Mouse (Mus musculus): ENCODE measurements around the gene Rbfox3. TPM values are rescaled to one million over a fixed set of nuclear protein-coding genes. Genes with fewer than 3 reads are reported as not detected.

The Rbfox3 gene
- polyA plus RNA-seq, 2 experiments from 2014 or later, result 0.11 TPM; not detected in 1

DNA sequence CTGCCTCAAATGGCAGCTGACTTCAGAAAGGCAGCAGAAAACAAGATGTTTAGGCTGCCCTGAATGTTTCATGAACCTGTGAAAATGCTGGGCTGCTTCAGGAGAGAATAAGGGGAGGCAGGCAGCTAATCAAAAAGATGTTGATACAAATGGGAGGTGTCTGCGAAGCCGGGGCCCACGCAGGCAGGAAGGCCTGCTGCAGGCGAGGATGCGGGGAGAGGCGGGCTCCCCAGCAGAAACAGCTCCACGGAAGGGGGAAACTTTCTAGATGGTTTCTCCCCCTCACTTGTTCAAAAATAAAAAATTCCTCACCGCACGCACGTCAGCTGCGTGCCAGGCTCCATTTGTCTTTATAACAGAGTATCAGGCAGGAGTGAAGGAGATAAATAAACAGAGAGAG lies 5.7 kb downstream of the Rbfox3 start:
- no peak for ATAC-seq

DNA sequence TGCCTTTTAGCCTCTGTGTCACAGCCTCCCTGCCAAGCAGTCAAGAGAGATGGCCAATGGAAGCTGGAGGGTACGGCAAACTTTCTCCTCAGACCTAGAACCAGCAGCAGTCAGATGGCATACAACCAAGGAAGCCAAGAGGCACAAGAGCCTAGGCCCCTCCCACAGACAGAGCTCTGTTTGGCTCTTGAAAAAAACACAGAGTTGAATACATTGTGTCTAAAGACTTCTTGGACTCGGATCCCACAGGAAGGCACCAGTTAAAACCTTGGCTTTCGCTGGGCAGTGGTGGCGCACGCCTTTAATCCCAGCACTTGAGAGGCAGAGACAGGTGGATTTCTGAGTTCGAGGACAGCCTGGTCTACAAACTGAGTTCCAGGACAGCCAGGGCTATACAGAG lies 7.1 kb downstream of the Rbfox3 start:
- no peak for ATAC-seq

DNA sequence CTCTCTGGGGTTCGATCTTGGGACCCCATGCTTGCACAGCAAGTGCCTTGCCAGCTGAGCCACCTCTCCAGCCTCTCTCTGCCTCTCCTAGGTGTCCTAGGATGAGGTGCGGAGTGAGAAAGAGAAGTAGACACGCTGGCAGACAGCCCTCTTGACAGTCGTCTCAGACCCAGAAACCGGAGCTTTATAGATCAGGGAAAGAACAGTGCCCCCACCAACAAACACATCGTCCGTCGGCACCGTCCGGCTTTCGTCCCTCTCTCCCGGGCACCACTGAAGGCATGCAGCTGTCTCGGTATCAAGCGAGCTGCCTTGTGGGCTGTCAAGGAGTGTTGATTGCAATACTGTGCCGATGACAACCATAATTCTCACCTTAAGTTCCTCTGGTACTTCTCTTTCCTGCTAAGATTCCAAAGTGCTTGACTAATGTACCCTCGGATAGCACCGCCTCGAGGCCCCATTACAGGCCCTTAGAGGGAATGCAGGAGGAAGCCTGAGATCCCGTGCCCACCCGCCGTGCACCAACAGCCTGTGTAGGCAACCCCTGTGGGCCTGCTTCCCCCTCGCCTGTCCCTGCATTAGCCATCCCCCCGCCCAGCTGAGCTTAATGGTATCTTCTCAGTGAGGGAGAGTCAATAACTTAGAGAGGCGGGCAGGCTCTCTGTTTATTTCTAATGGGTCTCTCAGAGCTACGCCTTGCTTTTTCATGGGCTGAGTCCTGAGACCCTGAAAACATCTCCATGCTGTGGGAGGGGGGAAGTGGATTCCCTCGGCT lies 11.4 kb downstream of the Rbfox3 start:
- no peak for ATAC-seq

DNA sequence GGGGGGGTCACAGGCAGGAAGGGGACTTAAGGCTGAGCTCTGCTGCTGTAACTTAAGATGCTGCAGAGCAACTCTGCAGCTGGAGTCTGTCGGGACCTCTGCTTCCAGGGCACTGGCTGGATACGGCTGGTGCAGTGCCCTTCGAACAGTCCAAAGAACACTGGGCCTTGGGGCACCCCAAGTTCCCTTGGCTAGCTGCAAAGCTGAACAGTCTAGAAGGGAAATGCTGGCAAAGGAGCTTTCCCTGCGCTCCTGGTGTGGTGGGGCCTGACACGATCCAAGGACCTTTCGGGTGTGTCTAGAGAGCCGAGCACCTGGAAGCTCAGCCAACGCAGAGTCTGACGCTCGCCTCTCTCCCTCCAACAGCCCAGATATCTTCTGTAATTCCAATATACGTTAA lies 12.8 kb downstream of the Rbfox3 start:
- ATAC-seq, result no peak

DNA sequence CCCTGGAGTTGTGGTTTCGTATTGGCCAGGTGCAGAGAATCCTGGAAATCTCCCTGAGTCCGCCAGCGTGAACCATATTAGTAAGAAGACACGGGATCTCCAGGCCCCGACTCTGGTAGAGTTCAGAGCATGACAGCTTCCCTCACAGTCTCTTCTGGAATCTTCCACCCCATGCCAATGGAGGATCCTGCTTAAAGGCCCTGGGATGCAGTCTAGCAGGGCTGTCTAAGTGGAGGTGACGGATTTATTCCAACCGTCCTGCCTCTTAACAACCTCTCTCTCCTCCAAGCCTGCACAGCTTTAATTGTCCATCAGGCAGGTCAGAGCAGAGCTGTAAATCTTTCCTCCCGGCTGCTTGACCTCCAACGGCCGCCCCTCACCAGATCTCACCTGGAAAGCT lies 13.2 kb downstream of the Rbfox3 start:
- no peak for ATAC-seq

DNA sequence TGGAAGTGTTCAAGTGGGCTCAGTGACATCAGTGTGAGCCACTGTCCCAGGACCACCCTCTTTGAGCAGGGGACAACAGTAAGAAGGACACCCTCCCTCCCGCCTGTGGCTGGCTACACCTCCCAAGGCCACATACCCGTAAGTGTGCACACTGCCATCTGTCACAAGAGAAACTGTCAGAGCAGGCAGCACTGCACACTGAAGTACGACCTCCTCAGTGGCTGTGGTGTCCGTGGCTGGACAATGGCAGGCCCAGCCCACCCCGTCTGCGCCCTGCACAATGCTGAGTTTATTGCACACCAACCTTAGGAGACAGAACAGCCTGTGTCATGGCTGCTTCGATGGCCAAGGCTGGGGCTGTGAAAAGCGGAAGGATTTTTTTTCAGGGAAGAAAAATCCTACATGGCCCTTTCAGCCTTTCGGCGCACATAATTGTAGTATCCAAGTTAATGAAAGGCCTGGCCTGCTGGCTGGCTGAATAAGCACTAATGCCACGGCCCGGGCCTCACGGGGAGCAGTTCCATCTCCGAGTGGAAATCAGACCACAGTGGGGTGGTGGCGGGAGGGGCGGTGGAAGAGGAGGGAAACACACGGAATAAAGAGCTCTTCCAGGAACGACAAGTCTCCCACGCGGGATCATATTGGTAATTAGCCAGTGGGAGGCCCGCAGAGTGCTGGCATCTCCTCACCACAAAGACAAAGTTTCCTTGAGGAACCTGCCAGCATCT lies 14.1 kb downstream of the Rbfox3 start:
- ATAC-seq, result no peak

DNA sequence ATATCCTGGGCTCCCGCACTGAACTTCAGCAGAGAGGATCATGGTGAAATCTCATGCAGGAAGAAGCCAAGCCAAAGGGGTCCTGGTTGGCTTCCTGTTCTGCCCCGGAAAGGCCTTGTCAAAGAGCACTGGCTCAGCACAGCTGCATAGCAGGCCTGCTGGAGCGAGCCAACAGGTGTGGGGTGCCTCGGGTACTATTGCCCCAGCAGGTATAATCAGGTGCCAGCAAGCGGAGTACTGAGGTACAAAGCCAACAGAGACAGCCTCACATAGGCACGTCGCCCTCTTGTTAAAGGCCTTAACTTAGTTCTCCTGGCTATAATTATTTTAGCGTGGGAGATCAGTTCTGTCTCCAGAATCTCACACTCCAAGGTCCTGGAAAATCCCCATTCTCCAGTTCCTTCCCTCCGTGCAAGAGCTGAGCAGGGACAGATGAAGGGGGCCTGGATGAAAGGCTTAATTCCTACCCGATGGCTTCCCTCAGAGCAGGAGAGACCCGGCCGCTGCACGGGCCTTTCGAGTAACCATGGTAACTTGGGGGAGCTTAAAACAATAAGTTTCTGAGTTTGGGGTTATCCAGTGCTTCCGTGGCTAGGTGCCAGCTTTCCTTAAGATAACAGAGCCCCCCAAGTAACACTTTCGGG lies 15.2 kb downstream of the Rbfox3 start:
- ATAC-seq, result no peak

DNA sequence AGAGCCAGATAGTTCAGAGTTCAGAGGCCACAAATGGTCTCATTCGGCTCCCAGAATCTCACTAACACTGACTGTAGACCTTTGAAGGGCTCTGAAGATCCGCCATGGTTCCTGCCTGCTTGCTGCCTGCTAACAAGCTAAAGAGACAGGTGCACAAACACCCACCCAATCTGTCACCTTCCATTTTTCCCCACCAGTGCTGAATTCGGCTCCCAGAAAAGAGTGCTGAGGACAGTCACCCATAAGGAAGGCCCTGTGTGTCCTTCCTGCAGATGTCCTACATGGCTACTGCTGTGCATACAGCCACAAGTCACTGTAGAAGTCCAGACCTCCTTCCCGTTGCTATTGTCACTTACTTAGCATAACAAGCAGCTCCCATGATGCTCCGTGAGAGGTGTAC lies 16.6 kb downstream of the Rbfox3 start:
- no peak for ATAC-seq

DNA sequence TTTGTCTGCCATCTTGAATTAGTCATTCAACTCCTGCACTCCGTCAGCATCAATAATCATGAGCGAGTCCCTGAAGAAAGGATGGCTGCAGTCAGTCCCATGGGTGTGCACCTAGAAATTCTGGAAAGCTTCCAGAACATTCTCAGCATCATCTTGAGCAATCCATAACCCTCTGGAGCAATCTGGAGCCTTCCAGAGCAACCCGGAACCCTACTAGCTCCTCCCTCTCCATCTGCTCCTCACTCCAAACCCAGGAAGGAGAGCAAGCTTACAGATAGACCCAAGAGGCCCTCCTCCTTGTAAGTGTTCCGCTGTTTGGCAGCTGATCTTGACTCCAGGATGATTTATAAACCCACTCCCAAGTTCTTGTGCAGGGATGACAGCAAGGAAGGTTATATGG lies 17.2 kb downstream of the Rbfox3 start:
- no peak for ATAC-seq

DNA sequence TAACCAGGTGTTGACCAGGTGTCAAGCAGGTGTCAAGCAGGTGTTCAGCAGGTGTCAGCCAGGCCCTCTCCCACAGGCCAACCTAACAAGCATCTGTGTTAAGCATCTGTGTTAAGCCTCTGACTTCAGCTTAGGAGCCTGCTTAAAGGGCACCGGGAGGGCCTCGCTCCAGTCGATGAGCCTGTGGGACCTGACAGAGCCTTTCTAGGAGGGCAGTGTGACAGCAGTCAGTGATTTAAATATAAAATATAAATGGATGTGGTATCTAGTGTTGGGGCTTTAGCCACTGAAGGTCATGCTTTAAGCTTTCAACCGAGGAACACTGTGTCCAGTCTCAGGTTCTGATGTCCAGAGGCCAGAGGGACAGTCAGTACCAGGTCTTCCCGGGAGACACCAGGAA lies 18.5 kb downstream of the Rbfox3 start:
- ATAC-seq, result no peak

DNA sequence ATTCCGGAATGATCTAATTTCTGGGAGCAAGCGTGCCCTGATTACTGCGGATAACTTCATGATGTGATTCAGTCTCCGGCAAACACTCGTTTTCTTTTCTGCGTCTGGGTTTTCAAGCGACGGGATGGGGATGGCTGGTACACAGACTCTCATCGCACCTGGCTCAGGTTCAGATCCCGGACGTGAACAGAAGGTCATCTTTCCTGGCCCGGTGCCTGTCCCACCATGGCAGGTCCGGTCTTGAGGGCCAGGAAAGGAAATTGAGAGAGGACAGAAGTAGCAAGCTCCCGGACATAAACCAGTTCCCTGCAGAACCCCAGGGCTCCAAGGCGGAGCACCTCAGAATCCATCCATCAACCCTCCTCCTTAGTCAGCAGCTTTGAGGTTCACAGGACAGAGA lies 19.9 kb downstream of the Rbfox3 start:
- ATAC-seq, result no peak

DNA sequence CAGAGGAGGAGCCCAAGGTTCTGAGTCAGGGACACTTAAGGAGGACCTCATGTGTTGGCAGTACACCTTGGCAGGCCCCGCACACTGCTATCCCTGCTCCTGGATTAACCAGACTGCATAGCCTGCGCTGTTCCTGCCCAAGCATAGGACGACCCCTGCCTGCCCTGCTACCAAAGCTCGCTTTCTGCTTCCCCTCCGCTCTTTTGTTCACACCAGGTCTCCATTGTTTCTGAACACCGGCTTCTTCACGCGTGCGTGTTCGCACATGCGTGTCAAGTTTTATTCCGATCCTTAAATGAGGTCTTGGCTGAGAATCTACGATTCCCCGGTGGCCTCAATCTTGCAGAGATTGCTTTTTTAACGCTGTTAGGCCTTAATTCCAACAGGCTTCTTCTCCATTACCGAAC lies 20.4 kb downstream of the Rbfox3 start:
- ATAC-seq, result no peak

DNA sequence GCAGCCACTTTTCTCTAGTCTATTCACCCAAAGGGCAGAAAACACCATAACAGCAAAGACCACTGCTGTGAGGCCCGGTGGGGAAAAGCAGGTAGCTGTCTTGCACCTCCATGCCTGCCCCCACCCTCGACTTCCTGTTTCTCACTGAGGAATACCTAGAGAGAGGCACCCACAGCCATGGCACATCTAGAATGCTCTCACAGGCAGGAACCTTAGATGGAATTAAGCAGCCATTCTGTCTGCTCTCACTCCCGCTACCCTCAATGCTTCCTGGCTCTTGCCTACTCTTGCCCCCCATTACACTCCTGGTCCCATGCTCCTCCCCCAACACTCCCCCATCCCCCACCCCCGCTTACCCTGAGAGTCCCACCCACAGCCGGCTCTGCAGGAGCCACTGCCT lies 20.9 kb downstream of the Rbfox3 start:
- ATAC-seq, result no peak

DNA sequence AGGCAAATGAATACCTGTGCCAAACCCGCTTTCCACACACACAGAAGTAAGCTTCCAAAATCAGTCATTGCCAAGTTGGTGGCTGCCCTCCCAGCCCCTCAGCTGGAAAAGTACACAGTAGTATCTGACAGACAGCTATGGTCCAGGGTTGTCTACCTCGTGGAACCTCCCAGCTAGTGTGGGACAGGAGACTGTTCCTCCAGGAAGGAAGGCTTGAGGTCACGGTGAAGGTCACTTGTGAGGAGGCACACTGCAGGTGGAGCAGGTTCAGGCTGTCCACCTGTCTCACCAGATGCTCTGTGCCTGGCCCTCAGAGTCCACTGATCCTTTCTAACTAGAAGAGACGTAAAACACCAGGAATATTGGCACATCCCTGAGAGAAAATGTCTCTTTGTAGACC lies 21.9 kb downstream of the Rbfox3 start:
- no peak for ATAC-seq

DNA sequence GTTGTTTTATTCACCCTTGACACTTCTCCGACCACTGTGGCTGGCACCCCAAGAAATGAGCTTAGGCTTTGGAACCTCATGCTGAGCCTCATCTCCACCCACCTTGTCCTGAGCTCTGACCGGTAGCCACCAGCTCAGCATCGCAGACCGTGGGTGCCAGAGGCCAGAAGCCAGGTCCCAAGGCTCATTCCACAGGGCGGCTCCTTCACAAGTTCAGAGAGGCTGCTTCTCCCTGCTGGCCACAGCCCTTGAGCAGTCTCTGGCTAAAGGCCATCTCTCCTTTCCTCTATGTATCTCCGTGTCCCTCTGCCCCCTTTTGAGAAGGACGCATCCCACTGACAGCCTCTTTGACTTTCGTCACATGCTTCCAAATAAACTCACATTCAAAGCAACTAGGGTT lies 23.0 kb downstream of the Rbfox3 start:
- ATAC-seq, result no peak

DNA sequence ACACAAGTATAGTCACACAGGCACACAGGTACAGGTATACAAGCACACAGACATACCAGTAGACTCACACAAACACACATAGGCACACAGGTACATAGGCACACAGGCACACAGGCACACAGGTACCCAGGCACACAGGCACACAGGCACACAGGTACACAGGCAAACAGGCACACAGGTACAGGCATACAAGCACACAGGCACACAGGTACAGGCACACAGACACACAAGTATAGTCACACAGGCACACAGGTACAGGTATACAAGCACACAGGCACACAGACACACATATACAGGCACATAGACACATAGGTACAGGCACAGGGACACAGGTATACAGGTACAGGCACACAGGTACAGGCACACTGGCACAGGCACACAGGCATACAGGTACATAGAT lies 24.2 kb downstream of the Rbfox3 start:
- no peak for ATAC-seq

DNA sequence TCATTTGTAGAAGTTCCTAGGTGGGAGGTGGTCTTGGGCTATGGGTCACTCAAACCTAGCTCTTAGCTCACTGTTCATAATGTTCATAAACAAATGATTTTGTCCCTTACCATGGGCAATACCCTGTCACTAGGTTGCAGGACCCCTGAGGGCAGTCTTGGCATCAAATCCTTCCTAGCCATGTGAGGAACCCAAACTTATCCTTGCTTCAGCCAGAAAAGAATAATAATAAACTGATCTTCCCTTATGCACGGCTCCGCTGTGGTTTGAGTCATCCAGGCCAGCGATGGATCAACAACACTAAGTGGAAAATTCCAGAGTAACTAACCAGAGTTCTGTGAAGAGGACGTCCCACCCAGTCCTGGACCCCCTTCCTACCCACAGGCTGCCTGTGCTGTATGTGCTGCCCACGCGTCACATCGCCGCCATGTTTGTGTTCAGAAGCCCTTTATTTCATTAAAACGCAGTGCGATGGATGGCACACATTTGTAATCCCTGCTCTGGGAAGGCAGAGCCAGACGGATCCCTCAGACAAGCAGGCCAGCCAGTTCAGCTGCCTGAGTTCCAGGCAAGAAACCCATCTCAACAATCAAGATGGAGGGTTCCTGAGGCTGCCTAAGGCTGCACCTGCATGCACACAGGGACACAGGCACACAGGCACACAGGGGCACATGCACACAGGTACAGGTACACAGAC lies 25.0 kb downstream of the Rbfox3 start:
- no peak for ATAC-seq

DNA sequence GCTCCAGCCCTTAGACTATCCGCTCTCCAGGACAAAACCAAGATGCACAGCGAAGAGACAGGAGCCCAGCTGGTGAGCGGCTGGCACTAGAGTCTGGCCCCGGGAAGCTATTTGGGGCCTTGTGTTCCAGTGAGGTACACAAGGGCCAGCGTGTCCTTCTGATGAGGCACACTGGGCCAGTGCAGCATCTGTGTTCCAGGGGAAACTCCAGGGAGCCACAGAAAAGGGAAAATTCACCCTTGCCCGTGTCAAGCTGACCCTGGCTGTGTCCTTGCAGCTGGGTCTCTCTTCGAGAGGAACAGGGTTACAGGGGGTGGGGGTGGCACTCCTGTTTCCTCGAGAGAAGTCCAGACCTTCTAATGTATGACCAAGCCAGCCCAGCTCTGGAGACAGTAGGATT lies 25.8 kb downstream of the Rbfox3 start:
- ATAC-seq, result no peak

DNA sequence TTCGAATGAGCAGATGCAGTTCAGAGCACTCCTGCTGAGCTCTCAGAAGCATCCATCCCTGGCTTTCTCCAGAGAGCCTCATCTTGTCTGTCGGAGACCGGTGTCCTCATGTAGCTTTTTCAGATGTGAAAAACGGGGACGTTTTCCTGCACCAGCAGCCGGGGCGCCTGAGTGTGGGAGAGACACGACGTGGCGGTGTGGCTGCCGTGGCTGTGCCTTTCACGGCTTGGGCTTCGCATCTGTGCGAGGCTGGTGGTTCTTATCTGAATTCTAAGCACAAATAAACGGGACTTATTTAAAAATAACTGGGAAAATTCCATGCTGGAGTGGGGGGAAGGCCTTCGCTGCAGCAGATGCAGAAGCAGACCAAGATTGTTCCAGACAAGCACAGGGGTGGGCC lies 26.3 kb downstream of the Rbfox3 start:
- ATAC-seq, result no peak

DNA sequence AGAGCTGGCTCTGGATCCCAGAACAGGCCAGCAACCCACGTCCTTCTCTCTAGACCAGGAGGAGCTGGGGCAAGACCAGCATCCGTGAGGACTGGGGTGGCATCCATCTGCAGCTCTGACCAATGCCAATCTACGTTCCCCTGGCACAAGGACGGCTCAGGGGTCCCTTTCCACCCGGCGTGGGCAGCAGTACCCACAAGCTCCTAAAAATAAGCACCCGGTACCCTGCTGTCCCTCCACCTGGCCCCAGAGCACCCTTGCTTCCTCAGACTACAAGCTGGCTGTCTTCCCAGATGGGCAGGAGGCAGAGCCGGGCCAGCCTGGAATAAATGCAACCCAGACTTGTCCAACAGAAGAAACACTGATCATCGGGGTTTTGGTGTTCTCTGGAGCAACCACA lies 28.3 kb downstream of the Rbfox3 start:
- no peak for ATAC-seq

DNA sequence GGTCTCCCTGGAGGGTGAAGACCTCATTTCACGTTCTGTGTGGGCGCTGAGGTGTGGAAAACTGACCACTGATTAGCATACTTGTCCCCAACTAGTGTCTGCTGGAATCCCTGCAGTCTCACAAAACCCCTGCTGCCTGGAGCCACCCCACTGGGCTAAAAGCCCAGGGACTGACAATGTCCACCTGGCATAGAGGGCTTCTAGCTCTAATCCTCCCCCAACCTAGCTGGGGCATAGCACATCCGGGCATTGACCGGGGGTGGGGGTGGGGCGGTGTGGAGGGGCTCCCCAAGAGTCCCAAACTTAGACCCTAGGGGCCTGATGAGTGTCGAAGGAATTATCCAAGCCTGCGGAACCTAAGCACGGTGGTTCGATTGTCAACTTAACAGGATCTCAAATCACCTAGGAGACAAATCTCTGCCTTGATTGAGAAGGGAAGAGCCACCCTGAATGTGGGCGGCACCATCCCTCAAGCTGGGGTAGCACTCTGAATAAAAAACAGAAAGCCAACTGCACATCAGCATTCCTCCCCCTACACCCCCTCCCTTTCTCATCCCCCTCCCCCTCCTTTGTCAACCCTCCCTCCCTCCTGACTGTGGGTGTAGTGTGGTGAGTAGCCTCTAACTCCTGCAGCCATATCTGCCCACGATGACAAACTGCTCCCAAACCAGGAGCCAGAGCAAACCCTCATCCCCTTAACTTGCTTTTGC lies 29.5 kb downstream of the Rbfox3 start:
- no peak for ATAC-seq

DNA sequence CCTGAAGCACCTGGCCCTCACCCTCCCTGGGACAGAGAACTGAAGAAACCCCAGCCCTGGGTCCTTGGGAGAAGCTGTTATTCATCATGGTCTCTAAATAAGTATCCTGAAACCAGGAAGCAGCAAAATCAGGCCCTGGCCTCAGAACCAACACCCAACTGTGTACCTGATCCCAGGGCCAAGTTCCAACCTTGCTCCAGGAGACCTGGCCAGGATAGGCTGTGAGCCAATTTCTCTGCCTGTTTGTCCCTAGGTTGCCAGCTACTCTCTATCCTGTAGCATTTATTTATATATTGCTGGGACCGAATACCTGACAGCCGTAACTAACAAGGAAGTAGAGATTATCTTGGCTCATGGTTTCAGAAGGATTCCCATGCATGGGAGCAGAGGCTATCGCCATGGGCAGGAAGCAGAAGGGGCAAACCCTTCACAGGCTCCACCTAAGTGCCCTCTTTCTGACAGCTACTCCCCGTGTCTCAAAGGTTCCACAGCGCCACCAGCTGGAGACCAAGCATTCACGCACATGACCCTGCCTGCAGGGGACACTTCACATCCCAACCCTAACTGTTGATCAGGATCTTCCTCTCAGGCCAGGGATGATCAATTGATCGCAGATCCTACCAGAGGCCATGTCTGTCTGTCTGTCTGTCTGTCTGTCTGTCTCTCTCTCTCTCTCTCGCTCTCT lies 31.8 kb downstream of the Rbfox3 start:
- no peak for ATAC-seq
